Mouse (Mus musculus) c-Kit-positive CD71-positive TER-119-positive erythroid progenitor cells, embryonic 14.5 days (primary cell): ENCODE data around the gene Clec11a.

Experiments
- DNase-seq: peaks from one replicate; pipeline ENCODE4 v3.0.0-alpha.2; 2013; ENCODE audit warnings: low spot score

The Clec11a gene

GRCm38 (mm10) chr7:44306516-44307240 lies at the start of gene Clec11a:
Gene Clec11a, minus strand, starts transcription at chr7:44306902.
- no peak for DNase-seq

GRCm38 (mm10) chr7:44355411-44355810 lies 48.7 kb upstream of the Clec11a start:
- no peak for DNase-seq

- no peak for DNase-seq
These were observed 47.1 kb upstream of the Clec11a start for GRCm38 (mm10) chr7:44353601-44354340.

- DNase-seq: no peak
These were observed 46.3 kb upstream of the Clec11a start for GRCm38 (mm10) chr7:44352750-44353600.

GRCm38 (mm10) chr7:44351881-44352749 lies 45.4 kb upstream of the Clec11a start:
- no peak for DNase-seq

- peak; percentile 77 for DNase-seq
These were observed 44.4 kb upstream of the Clec11a start for GRCm38 (mm10) chr7:44350957-44351711.

- no peak for DNase-seq
These were observed 42.3 kb upstream of the Clec11a start for GRCm38 (mm10) chr7:44349043-44349442.

GRCm38 (mm10) chr7:44344622-44345021 lies 37.9 kb upstream of the Clec11a start:
- DNase-seq: no peak

- DNase-seq: no peak
These were observed 36.8 kb upstream of the Clec11a start for GRCm38 (mm10) chr7:44343459-44344015.

GRCm38 (mm10) chr7:44341714-44342113 lies 35.0 kb upstream of the Clec11a start:
- no peak for DNase-seq

GRCm38 (mm10) chr7:44341119-44341518 lies 34.4 kb upstream of the Clec11a start:
- DNase-seq: no peak

GRCm38 (mm10) chr7:44340226-44340625 lies 33.5 kb upstream of the Clec11a start:
- no peak for DNase-seq

GRCm38 (mm10) chr7:44337121-44337849 lies 30.6 kb upstream of the Clec11a start:
- DNase-seq: no peak

- no peak for DNase-seq
These were observed 29.6 kb upstream of the Clec11a start for GRCm38 (mm10) chr7:44336046-44337021.

- DNase-seq: no peak
These were observed 28.6 kb upstream of the Clec11a start for GRCm38 (mm10) chr7:44335031-44335878.

- DNase-seq: no peak
These were observed 27.4 kb upstream of the Clec11a start for GRCm38 (mm10) chr7:44334139-44334538.

GRCm38 (mm10) chr7:44332336-44332735 lies 25.6 kb upstream of the Clec11a start:
- no peak for DNase-seq

GRCm38 (mm10) chr7:44326614-44327013 lies 19.9 kb upstream of the Clec11a start:
- DNase-seq: no peak
